Mouse (Mus musculus): ENCODE measurements around the gene Zfhx3. TPM values are rescaled to one million over a fixed set of nuclear protein-coding genes. Genes with fewer than 3 reads are reported as not detected.

The Zfhx3 gene
- polyA plus RNA-seq, 2 experiments = 0.25 to 0.65 TPM

DNA sequence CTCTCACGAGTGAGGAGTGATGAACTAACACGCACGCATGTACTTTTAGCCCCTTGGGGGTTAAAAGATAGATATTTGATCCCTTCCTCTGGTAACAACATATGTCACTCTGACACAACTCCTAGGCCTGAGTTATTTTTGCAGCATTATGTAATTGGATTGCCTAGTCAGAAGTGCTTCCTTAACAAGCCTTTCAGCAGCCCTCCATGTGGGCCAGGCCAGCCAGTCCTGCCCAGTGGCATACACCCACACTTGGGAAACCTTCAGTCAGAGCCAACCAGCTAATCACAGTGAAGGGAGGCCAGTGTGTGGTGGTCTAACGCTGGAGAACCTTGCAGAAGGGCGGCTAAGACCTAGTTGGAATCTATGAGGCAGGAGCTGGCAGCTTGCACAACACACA lies 751.4 kb downstream of the Zfhx3 start:
- no peak for DNase-seq (ENCODE audit: low read depth in 3 of 3, low spot score in 3 of 3)
- no peak for TF ChIP-seq CTCF (IDR thresholded peaks at IDR 0.05; ENCODE audit: low read depth)
- no peak for TF ChIP-seq EP300 (IDR thresholded peaks at IDR 0.05; ENCODE audit: low read depth)
- H3K9ac ChIP-seq (replicated peaks) = no peak overlapping the region
- H3K27me3 ChIP-seq (ENCODE audit: control insufficient read depth, insufficient read depth, low read length) = peaks cover 45% of the 10 kb centered on the region
- H3K36me3 ChIP-seq (replicated peaks; ENCODE audit: control insufficient read depth, insufficient read depth, low read depth) = no peaks in the 10 kb centered on the region
- no peak overlapping the region for H3K4me2 ChIP-seq (ENCODE audit: low read depth)
- ATAC-seq (ENCODE audit: insufficient read depth) = no peak
- no peak overlapping the region for H3K4me3 ChIP-seq (ENCODE audit: insufficient read depth in 1 of 2, low read depth in 2 of 2, low read length in 2 of 2)
- WGBS (ENCODE audit: insufficient replicate concordance) = 60% methylated on average over 5 of the region's 5 CpGs
- peaks cover 0 to 13% of the 10 kb centered on the region in 2 experiments; a peak in 2 of 4 replicates for H3K4me1 ChIP-seq (replicated peaks; ENCODE audit: control insufficient read depth in 2 of 2, insufficient read depth in 2 of 2, low read length in 1 of 2)
- H3K27ac ChIP-seq = no peak overlapping the region
- no peaks in the 10 kb centered on the region for H3K9me3 ChIP-seq (ENCODE audit: control insufficient read depth, low read length)

GRCm38 (mm10) chr8:108694516-108694915 lies 752.1 kb downstream of the Zfhx3 start:
- no peaks in the 10 kb centered on the region for H3K9me3 ChIP-seq (ENCODE audit: control insufficient read depth, low read length)
- no peak for DNase-seq (ENCODE audit: low read depth in 3 of 3, low spot score in 3 of 3)
- WGBS (ENCODE audit: insufficient replicate concordance) = 30% methylated on average over 6 of the region's 6 CpGs
- H3K4me3 ChIP-seq (ENCODE audit: insufficient read depth in 1 of 2, low read depth in 2 of 2, low read length in 2 of 2) = no peak overlapping the region
- H3K4me2 ChIP-seq (ENCODE audit: low read depth) = no peak overlapping the region
- peaks cover 0 to 15% of the 10 kb centered on the region in 2 experiments; a peak in 2 of 4 replicates for H3K4me1 ChIP-seq (replicated peaks; ENCODE audit: control insufficient read depth in 2 of 2, insufficient read depth in 2 of 2, low read length in 1 of 2)
- TF ChIP-seq EP300 (IDR thresholded peaks at IDR 0.05; ENCODE audit: low read depth) (no peak), CTCF (IDR thresholded peaks at IDR 0.05; ENCODE audit: low read depth) (no peak)
- no peak overlapping the region for H3K27ac ChIP-seq
- no peak for ATAC-seq (ENCODE audit: insufficient read depth)
- no peak overlapping the region for H3K9ac ChIP-seq (replicated peaks)
- H3K36me3 ChIP-seq (replicated peaks; ENCODE audit: control insufficient read depth, insufficient read depth, low read depth) = no peaks in the 10 kb centered on the region
- peaks cover 50% of the 10 kb centered on the region for H3K27me3 ChIP-seq (ENCODE audit: control insufficient read depth, insufficient read depth, low read length)

DNA sequence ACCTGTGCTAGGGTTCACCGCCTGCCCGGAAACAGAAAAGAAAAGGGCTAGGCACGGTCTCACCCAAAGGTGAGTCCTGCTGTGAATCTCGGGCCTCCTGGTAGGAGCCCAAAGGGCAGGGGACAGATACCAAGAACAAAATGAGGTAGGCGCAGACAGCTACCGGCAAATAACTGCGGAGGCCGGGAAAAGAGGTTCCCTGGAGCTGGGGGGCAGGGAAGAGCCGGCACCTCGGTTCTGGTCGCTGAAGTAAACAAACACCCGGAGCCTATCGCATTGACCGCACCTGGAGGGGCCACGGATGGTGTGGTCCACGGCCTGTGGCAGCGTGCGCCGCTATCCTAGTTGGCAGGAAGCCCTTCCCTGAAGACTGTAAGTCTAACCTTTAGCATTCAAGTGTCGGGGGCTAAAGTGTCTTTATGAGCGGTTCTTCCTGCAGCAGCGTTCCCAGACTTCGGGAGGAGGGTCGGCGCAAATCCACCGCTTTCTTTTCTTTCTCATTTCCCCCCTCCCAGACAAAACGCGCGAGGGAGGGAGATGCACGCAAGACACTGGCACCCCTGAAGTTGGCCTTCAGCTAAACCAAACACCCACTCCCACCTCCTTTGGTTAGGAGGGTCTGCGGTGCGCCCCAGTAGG lies 752.9 kb downstream of the Zfhx3 start:
- Histone ChIP-seq H3K27me3 (ENCODE audit: control insufficient read depth, insufficient read depth, low read length) (peaks cover 59% of the 10 kb centered on the region), H3K4me1 (replicated peaks; ENCODE audit: control insufficient read depth in 2 of 2, insufficient read depth in 2 of 2, low read length in 1 of 2) (peaks cover 0 to 17% of the 10 kb centered on the region in 2 experiments; a peak in 2 of 4 replicates), H3K4me2 (ENCODE audit: low read depth) (peak overlapping the region; percentile 34; the same call in 1 of the 2 replicates), H3K27ac (no peak overlapping the region), H3K9ac (replicated peaks) (no peak overlapping the region), H3K36me3 (replicated peaks; ENCODE audit: control insufficient read depth, insufficient read depth, low read depth) (no peaks in the 10 kb centered on the region), H3K9me3 (ENCODE audit: control insufficient read depth, low read length) (no peaks in the 10 kb centered on the region), H3K4me3 (ENCODE audit: insufficient read depth in 1 of 2, low read depth in 2 of 2, low read length in 2 of 2) (peak overlapping the region in 1 of 2 experiments; percentile 17; a peak in 1 of 4 replicates)
- TF ChIP-seq EP300 (IDR thresholded peaks at IDR 0.05; ENCODE audit: low read depth) (no peak), CTCF (IDR thresholded peaks at IDR 0.05; ENCODE audit: low read depth) (no peak)
- ATAC-seq (ENCODE audit: insufficient read depth) (no peak), DNase-seq (ENCODE audit: low read depth in 3 of 3, low spot score in 3 of 3) (no peak)
- 9% methylated on average over 31 of the region's 32 CpGs for whole genome bisulfite sequencing (ENCODE audit: insufficient replicate concordance)

DNA sequence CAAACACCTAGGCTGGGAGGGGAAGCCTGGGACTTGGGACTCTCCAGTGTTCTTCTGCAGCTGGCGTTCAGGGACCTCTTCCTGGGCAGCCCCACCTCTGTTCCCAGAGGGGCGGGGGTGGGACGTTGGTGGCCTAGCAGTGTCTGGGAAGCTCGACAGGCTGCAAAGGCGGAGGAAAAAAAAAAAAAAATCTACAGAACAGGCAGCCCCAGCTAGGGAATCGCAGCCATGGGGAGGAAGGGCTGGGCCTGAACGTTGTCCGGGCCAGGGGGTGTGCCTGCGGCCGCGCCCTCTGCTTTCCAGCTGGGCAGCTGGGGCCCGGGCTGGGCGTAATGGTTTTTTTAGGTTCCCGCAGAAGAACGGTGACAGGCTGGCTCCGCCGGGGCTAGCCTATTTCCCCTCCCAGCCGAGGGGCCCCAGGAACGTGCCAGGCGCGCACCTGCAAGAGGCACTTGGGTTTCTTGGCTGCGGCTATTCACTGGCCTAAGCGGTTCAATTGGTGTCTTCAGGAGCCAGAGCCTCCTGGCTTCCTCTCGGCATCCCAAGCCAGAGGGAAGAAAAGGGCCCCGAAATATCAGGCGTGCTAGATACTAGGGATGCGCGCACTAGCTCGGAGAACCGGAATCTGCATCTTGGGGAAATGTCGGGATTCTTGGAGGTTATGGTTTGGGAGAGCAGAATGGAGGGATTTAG lies 753.6 kb downstream of the Zfhx3 start:
- DNase-seq (ENCODE audit: low read depth in 3 of 3, low spot score in 3 of 3) = no peak
- WGBS (ENCODE audit: insufficient replicate concordance) = 1% methylated on average over 31 of the region's 31 CpGs
- Histone ChIP-seq H3K27me3 (ENCODE audit: control insufficient read depth, insufficient read depth, low read length) (peaks cover 64% of the 10 kb centered on the region), H3K9ac (replicated peaks) (no peak overlapping the region), H3K27ac (no peak overlapping the region), H3K4me2 (ENCODE audit: low read depth) (peak overlapping the region; percentile 34), H3K4me3 (ENCODE audit: insufficient read depth in 1 of 2, low read depth in 2 of 2, low read length in 2 of 2) (peak overlapping the region in 1 of 2 experiments; percentile 17; a peak in 1 of 4 replicates), H3K36me3 (replicated peaks; ENCODE audit: control insufficient read depth, insufficient read depth, low read depth) (no peaks in the 10 kb centered on the region), H3K4me1 (replicated peaks; ENCODE audit: control insufficient read depth in 2 of 2, insufficient read depth in 2 of 2, low read length in 1 of 2) (peaks cover 0 to 12% of the 10 kb centered on the region in 2 experiments; a peak in 2 of 4 replicates), H3K9me3 (ENCODE audit: control insufficient read depth, low read length) (no peaks in the 10 kb centered on the region)
- TF ChIP-seq CTCF (IDR thresholded peaks at IDR 0.05; ENCODE audit: low read depth) (no peak), EP300 (IDR thresholded peaks at IDR 0.05; ENCODE audit: low read depth) (no peak)
- ATAC-seq (ENCODE audit: insufficient read depth) = no peak

Measured in liver, embryonic 14.5 days (tissue).